Mouse (Mus musculus) CH12.LX (cell line): ENCODE data around the gene Rtp4. TPM values are rescaled to one million over a fixed set of nuclear protein-coding genes. Genes with fewer than 3 reads are reported as not detected.

Experiments
- DNase-seq: peaks from one replicate; pipeline ENCODE4 v3.0.0-alpha.2; 2013; ENCODE audit errors: extremely low read depth
- H3K27ac ChIP-seq: 2 replicates; pipeline ENCODE4 v1.5.1; 2012; ENCODE audit warnings: low read depth, mild to moderate bottlenecking, control low read depth, moderate library complexity; ENCODE audit not compliant: insufficient read depth
- H3K27me3 ChIP-seq: replicated peaks from 2 replicates; pipeline ENCODE3; 2012; ENCODE audit warnings: inconsistent platforms
- H3K36me3 ChIP-seq, 2 experiments: replicated peaks in 1 of 2; 2 replicates each; pipeline versions ENCODE3 to v1.6.1; 2012; ENCODE audit warnings: inconsistent platforms in 1 of 2, low read length in 1 of 2, mild to moderate bottlenecking in 1 of 2, mixed read lengths in 1 of 2, moderate library complexity in 1 of 2; ENCODE audit not compliant: control insufficient read depth in 1 of 2, insufficient read depth in 1 of 2
- H3K4me1 ChIP-seq, 2 experiments: 2 replicates each; pipeline ENCODE4 v1.6.1; 2012; ENCODE audit warnings: inconsistent platforms in 1 of 2, moderate library complexity in 1 of 2; ENCODE audit not compliant: insufficient read depth in 2 of 2, control insufficient read depth in 1 of 2
- H3K4me2 ChIP-seq: 2 replicates; pipeline ENCODE4 v1.6.1; 2012; ENCODE audit warnings: low read depth, mild to moderate bottlenecking, control low read depth; ENCODE audit not compliant: poor library complexity, insufficient read depth, severe bottlenecking
- H3K4me3 ChIP-seq, 3 experiments: fragments of 150-350 bp in 1 of 3; sonication (generic) in 1 of 3; replicated peaks in 1 of 3; 2 replicates each; pipeline versions ENCODE3 to v1.5.1; 2011 to 2012; ENCODE audit warnings: low read depth in 2 of 3, low read length in 2 of 3, mild to moderate bottlenecking in 2 of 3, moderate library complexity in 2 of 3, control low read depth in 1 of 3, improper control_type of control experiment in 1 of 3, inconsistent platforms in 1 of 3, mixed read lengths in 1 of 3; ENCODE audit not compliant: poor library complexity in 1 of 3
- H3K79me2 ChIP-seq: replicated peaks from 2 replicates; pipeline ENCODE4 v1.6.1; 2012; ENCODE audit warnings: mild to moderate bottlenecking, moderate library complexity; ENCODE audit not compliant: control insufficient read depth, poor library complexity, insufficient read depth, severe bottlenecking; ENCODE audit errors: extremely low read depth
- H3K9ac ChIP-seq: 2 replicates; pipeline ENCODE4 v1.6.1; 2012; ENCODE audit warnings: low read depth, mild to moderate bottlenecking, control low read depth, moderate library complexity; ENCODE audit not compliant: insufficient read depth
- H3K9me3 ChIP-seq: replicated peaks from 2 replicates; pipeline ENCODE3; 2012; ENCODE audit warnings: low read length, inconsistent platforms, mixed read lengths
- BHLHE40 ChIP-seq: IDR thresholded peaks from 2 replicates; pipeline ENCODE4 v1.6.1; 2011; ENCODE audit warnings: mild to moderate bottlenecking, low read depth, low read length, improper control_type of control experiment
- CTCF ChIP-seq, 2 experiments: IDR thresholded peaks in 1 of 2; conservative IDR thresholded peaks in 1 of 2; 2 replicates each; pipeline ENCODE4 v1.5.1; 2011 to 2012; ENCODE audit warnings: low read depth in 2 of 2, low read length in 2 of 2, improper control_type of control experiment in 1 of 2, inconsistent platforms in 1 of 2, mild to moderate bottlenecking in 1 of 2, moderate library complexity in 1 of 2
- E2F4 ChIP-seq: IDR thresholded peaks from 2 replicates; pipeline ENCODE4 v1.6.1; 2011; ENCODE audit warnings: low read depth, low read length, improper control_type of control experiment; ENCODE audit not compliant: insufficient replicate concordance
- ELF1 ChIP-seq: IDR thresholded peaks from 2 replicates; pipeline ENCODE4 v1.6.1; 2014; ENCODE audit warnings: low read depth, mild to moderate bottlenecking, inconsistent platforms, low read length, improper control_type of control experiment
- GABPA ChIP-seq: IDR thresholded peaks from 2 replicates; pipeline ENCODE4 v1.6.1; 2012; ENCODE audit warnings: low read depth, low read length, improper control_type of control experiment, inconsistent platforms; ENCODE audit not compliant: insufficient replicate concordance
- HCFC1 ChIP-seq: IDR thresholded peaks from 2 replicates; pipeline ENCODE4 v1.6.1; 2012; ENCODE audit warnings: low read depth, mild to moderate bottlenecking, inconsistent platforms, low read length, improper control_type of control experiment
- JUN ChIP-seq: IDR thresholded peaks from 2 replicates; pipeline ENCODE4 v1.6.1; 2011; ENCODE audit warnings: low read depth, mild to moderate bottlenecking, low read length, improper control_type of control experiment, moderate library complexity; ENCODE audit not compliant: insufficient read depth
- JUND ChIP-seq: conservative IDR thresholded peaks from 2 replicates; pipeline ENCODE4 v1.6.1; 2011; ENCODE audit warnings: low read depth, low read length, improper control_type of control experiment
- MAFK ChIP-seq: IDR thresholded peaks from 2 replicates; pipeline ENCODE4 v1.6.1; 2011; ENCODE audit warnings: low read length, improper control_type of control experiment; ENCODE audit not compliant: insufficient replicate concordance
- MAZ ChIP-seq: IDR thresholded peaks from 2 replicates; pipeline ENCODE4 v1.6.1; 2012; ENCODE audit warnings: low read depth, mild to moderate bottlenecking, inconsistent platforms, low read length, improper control_type of control experiment, moderate library complexity
- MEF2A ChIP-seq: IDR thresholded peaks from 2 replicates; pipeline ENCODE4 v1.6.1; 2014; ENCODE audit warnings: low read depth, mild to moderate bottlenecking, inconsistent platforms, low read length, improper control_type of control experiment, borderline replicate concordance
- MYC ChIP-seq: IDR thresholded peaks from 2 replicates; pipeline ENCODE4 v1.6.1; 2011; ENCODE audit warnings: low read depth, mild to moderate bottlenecking, improper control_type of control experiment, low read length
- NELFE ChIP-seq: IDR thresholded peaks from 2 replicates; pipeline ENCODE4 v1.6.1; 2011; ENCODE audit warnings: low read depth, low read length, improper control_type of control experiment
- NRF1 ChIP-seq: IDR thresholded peaks from 2 replicates; pipeline ENCODE4 v1.6.1; 2014; ENCODE audit warnings: low read depth, mild to moderate bottlenecking, inconsistent platforms, low read length, improper control_type of control experiment, moderate library complexity
- PAX5 ChIP-seq: IDR thresholded peaks from 2 replicates; pipeline ENCODE4 v1.6.1; 2012; ENCODE audit warnings: low read length, inconsistent platforms, mixed read lengths
- POLR2A ChIP-seq: IDR thresholded peaks from 2 replicates; pipeline ENCODE4 v1.6.1; 2011; ENCODE audit warnings: low read depth, mild to moderate bottlenecking, improper control_type of control experiment, low read length
- POLR2AphosphoS2 ChIP-seq: IDR thresholded peaks from 2 replicates; pipeline ENCODE4 v1.6.1; 2011; ENCODE audit warnings: low read depth, low read length, improper control_type of control experiment
- RAD21 ChIP-seq: IDR thresholded peaks from 2 replicates; pipeline ENCODE4 v1.6.1; 2011; ENCODE audit warnings: low read depth, mild to moderate bottlenecking, low read length, improper control_type of control experiment, moderate library complexity
- RCOR1 ChIP-seq: conservative IDR thresholded peaks from 2 replicates; pipeline ENCODE4 v1.6.1; 2012; ENCODE audit warnings: low read depth, mild to moderate bottlenecking, inconsistent platforms, low read length, improper control_type of control experiment
- UBTF ChIP-seq: IDR thresholded peaks from 2 replicates; pipeline ENCODE4 v1.6.1; 2012; ENCODE audit warnings: low read depth, mild to moderate bottlenecking, inconsistent platforms, low read length, improper control_type of control experiment, moderate library complexity
- USF1 ChIP-seq: IDR thresholded peaks from 2 replicates; pipeline ENCODE4 v1.6.1; 2014; ENCODE audit warnings: low read depth, mild to moderate bottlenecking, inconsistent platforms, low read length, improper control_type of control experiment
- USF2 ChIP-seq: conservative IDR thresholded peaks from 2 replicates; pipeline ENCODE4 v1.6.1; 2011; ENCODE audit warnings: low read depth, low read length, improper control_type of control experiment
- ZKSCAN1 ChIP-seq: IDR thresholded peaks from 2 replicates; pipeline ENCODE4 v1.6.1; 2012; ENCODE audit warnings: low read depth, inconsistent platforms, low read length, improper control_type of control experiment, borderline replicate concordance
- dilution Hi-C: fragments of 300-500 bp; cut with MboI; formaldehyde crosslinking; loops from 2 replicates; pipeline ENCODE4 v1.14.3; 2020; ENCODE audit warnings: low sequenced_read_pairs; ENCODE audit not compliant: extremely low pct_unique_long_range_greater_than_20kb, extremely low pct_ligation_motif_present
- in situ Hi-C: fragments of 300-500 bp; cut with MboI; formaldehyde crosslinking; loops from 3 replicates; pipeline ENCODE4 v1.14.3; 2019; ENCODE audit warnings: low sequenced_read_pairs, low pct_ligation_motif_present, low pct_unique_long_range_greater_than_20kb, mixed read lengths
- polyA plus RNA-seq: library from polyadenylated mRNA; unstranded; fragments of >175 nt; gene quantifications from 2 replicates; pipeline ENCODE4 v1.2.1, GENCODE M21; 2012; ENCODE audit warnings: low read depth; ENCODE audit not compliant: insufficient read length
- total RNA-seq, 2 experiments: library from RNA; depleted of rRNA; stranded (reverse); fragments of 300-350 nt in 1 of 2; fragments of >200 nt in 1 of 2; gene quantifications; 2 replicates each; pipeline ENCODE4 v1.2.3; 2012 to 2014

Rtp4 gene
- total and polyA plus RNA-seq, 3 experiments, result 0.21 to 0.28 TPM; not detected in 1

DNA sequence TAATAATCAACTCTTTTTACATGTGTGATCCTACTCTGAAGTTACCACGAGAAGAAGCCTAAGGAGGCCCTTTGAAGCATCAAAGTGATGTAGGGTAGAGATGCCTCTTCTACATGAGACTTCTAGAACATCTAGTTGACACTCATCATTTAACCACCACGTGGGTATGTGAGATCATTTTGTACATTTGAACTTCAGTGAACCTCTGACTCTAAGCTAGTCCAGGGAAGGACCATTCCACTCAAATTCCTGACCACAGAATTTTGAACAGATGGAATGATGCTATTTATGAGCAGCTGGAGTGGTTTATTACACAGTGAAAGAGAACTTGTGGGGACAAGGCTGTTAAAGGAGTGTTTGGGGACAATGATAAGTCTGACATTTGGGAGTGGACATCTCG is 17.6 kb upstream of the Rtp4 start:
- H3K4me2 ChIP-seq, result no peak overlapping the region
- no peak overlapping the region for H3K27ac ChIP-seq
- H3K79me2 ChIP-seq, result no peaks in the 10 kb centered on the region
- no peaks in the 10 kb centered on the region for H3K36me3 ChIP-seq
- no peak overlapping the region for H3K9ac ChIP-seq
- no peaks in the 10 kb centered on the region for H3K9me3 ChIP-seq
- H3K4me3 ChIP-seq, result no peak overlapping the region
- peaks cover 5 to 44% of the 10 kb centered on the region in 2 experiments; a peak in 3 of 4 replicates for H3K4me1 ChIP-seq
- TF ChIP-seq HCFC1, result no peak
- no peak for TF ChIP-seq GABPA
- TF ChIP-seq MAZ, result no peak
- no peak for TF ChIP-seq JUND
- TF ChIP-seq E2F4, result no peak
- TF ChIP-seq NRF1, result no peak
- no peak for TF ChIP-seq MAFK
- TF ChIP-seq NELFE, result no peak
- no peak for TF ChIP-seq BHLHE40
- no peak for TF ChIP-seq ELF1
- no peak for TF ChIP-seq MYC
- no peak for TF ChIP-seq PAX5
- TF ChIP-seq CTCF (conservative IDR thresholded peaks at IDR 0.05 in 1 of 2, IDR thresholded peaks at IDR 0.05 in 1 of 2; ENCODE audit: low read depth in 2 of 2, low read length in 2 of 2), result no peak
- TF ChIP-seq POLR2A, result no peak
- TF ChIP-seq MEF2A, result no peak
- no peak for TF ChIP-seq POLR2AphosphoS2
- no peak for TF ChIP-seq UBTF
- no peak for TF ChIP-seq RCOR1
- no peak for TF ChIP-seq RAD21
- in situ Hi-C loops (no loop called here), dilution Hi-C loops (no loop called here)
- H3K27me3 ChIP-seq, result no peaks in the 10 kb centered on the region
- DNase-seq, result no peak

- dilution Hi-C loops, result no loop called here
- H3K9ac ChIP-seq, result no peak overlapping the region
- no peaks in the 10 kb centered on the region for H3K27me3 ChIP-seq
- H3K4me3 ChIP-seq, result no peak overlapping the region
- peaks cover 5 to 35% of the 10 kb centered on the region in 2 experiments; a peak in 3 of 4 replicates for H3K4me1 ChIP-seq
- H3K4me2 ChIP-seq, result no peak overlapping the region
- DNase-seq, result no peak
- H3K9me3 ChIP-seq, result no peaks in the 10 kb centered on the region
- no peaks in the 10 kb centered on the region for H3K36me3 ChIP-seq
- TF ChIP-seq MAZ (no peak), JUN (no peak), MAFK (no peak), USF1 (no peak), JUND (no peak), ZKSCAN1 (no peak), USF2 (no peak), RAD21 (no peak)
- no peaks in the 10 kb centered on the region for H3K79me2 ChIP-seq
- H3K27ac ChIP-seq, result no peak overlapping the region
- in situ Hi-C loops, result no loop called here
Observed at GRCm38 (mm10) chr16:23503351-23503750, 16.7 kb upstream of the Rtp4 start.
